Mouse (Mus musculus): Measurements from ENCODE around the gene Atg13.
"Not testable (repeated sequence)": the region's sequence is repeated elsewhere in the genome, so short reads cannot be mapped to it uniquely, and the experiment has no call there.

Gene Atg13

DNA sequence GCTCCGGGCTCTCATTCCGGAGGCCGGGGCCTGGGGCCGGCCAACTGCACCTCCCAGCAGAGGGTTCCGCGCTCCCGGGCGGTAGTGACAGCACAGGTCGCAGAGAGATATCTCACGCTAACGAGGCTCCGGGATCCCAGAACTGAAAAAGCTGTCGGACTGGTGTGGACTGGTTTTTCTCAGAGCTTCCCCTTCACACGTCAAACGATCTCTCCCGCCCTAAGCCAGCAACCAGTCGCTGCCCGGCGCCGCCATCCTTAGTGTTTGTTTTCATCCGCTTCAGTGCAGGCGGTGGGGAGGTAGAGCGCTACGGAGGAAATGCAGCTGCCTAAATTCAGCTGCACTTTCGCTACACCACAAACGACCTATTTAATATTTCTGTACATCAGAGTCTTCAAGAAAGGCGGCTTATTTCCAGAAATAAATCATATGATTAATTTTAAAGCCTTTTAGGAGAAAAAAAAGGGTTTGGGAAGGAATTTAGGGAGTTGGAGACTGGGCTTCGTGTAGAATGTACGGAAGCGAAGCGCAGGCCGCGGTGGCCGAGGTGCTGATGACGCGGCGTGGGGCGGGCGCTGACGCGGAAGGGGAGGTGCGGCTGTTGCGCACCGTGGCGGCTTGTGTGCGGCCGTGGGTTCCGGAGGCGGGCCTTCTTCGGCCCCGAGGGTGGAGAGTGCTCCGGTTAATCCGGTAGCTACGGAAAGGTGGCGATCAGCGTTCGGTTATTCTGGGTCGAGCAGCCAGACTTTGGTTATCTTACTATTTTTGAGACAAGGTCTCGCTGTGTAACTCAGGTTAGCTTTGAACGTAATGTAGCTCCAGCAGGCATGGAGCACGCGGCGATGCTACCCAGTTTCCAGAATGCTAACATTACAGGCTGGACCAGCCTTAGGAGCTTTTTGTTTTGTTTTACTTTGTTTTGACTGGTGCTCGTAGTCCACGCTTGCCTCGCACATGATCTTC, at the start of gene Atg13, which contains the start of gene Harbi1:
TSS of gene Atg13 (minus strand) at position 305 of the 963 bp plus-strand sequence.
TSS of gene Harbi1 (plus strand) at position 581 of the 963 bp plus-strand sequence.
- peak; percentile 94 for DNase-seq (ENCODE audit: low read depth, low spot score)

DNA sequence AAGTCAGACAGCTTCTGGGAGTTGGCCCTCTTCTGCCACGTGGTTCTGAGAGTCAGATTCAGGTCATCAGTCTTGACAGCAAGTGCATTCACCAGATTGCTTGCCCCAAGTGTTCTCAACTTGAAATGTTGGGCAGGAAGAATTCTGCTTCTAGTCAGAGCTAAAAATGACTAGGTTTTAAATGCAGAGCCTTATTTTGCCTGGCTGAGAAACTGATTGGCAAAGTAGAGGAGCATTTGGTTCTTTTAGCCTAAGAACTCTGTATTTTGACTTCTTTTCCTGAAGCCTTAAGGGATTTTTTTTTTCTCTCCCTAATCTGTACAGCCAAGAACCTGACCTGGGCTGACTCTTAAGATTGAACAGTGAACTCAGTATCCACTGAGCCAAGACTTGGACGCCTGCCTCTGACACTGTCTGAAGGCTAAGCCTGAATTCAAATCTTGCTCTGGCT, 39.5 kb upstream of the Atg13 start:
- no peak for DNase-seq (ENCODE audit: low read depth, low spot score)

DNA sequence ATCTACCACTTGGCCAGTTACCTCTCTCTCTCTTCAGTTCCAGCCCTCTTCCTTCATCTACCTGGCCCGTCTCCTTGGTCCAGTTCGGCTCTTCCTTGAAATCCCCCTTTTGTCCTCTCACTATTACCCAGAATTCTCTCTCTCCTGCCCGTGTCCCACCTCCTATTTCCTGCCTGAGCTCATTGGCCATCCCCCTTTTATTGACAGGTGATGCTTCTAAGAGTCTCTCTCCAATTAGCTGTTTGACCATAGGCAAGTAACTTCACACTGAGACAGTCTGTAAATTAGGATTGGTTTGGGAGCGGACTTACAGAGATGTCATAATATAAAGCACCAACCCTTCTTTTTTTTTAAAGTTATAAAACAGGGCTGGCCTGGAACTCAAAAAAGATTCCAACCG, 34.3 kb upstream of the Atg13 start:
- peak; percentile 59 for DNase-seq (ENCODE audit: low read depth, low spot score)

DNA sequence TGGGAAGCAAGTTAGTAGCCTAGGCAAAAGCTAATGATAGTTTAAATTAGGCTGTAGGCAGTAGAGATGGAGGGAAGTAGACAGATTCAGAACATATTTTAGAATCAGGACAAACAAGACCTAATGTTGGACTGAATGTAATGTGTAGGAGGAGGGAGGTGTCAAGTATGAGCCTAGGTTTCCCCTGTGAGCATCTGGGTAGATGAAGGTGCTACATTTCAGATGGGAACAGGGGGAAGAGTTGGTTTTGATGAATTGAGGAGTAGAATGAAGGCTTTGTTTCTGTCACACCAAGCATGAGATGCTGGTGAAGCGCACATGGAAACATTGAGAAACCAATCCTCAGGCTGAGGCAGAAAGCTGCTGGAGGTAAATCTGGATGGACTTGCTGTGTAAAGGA, 29.2 kb upstream of the Atg13 start:
- no peak for DNase-seq (ENCODE audit: low read depth, low spot score)

- DNase-seq (ENCODE audit: low read depth, low spot score), result no peak
These were observed 24.8 kb upstream of the Atg13 start for GRCm38 (mm10) chr2:91735221-91735620.

DNA sequence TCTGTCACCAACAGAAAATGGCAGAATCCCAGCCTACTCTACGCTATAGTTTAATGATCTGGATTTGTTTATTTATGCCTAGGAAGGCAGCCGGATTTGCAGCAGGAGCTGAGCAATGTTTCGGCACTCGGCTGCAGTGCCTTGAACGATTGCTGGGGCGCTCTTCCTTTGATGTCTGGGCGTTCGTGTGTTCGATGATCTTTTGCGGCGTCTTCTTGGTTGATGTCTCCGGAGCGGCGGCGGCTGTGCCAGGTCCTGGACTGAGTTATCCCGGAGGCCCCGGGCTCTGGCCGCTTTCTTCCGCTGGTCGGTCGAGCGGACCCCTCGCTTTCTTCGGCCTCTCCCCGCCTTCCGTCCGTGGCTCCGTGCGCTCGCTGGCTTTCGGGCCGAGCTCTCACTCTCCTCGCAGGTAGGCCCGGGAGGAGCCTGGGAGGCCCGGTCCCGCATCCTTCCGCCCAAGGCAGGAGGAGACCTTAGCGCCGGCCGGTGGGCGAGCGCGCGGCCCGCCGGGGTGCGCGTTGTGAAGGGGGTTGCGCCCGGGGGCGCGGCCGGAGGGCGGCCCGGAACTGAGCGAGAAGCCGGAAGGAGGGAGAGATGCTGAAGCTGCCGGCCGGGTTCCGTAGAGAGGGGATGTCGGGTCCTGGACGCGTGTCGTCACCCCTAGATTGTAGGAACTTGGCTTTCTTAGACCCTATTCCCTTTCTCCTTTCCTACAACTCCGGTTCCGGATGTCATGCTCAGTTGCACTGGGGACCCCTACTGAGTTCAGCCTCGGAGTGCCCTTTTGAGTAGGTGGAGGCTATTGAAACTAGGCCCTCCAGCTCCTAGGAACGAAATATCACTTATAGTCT, 19.8 kb upstream of the Atg13 start, which contains the start of gene Ambra1:
TSS of gene Ambra1 (plus strand) at position 164 of the 851 bp plus-strand sequence.
- DNase-seq (ENCODE audit: low read depth, low spot score), result peak; percentile 96

DNA sequence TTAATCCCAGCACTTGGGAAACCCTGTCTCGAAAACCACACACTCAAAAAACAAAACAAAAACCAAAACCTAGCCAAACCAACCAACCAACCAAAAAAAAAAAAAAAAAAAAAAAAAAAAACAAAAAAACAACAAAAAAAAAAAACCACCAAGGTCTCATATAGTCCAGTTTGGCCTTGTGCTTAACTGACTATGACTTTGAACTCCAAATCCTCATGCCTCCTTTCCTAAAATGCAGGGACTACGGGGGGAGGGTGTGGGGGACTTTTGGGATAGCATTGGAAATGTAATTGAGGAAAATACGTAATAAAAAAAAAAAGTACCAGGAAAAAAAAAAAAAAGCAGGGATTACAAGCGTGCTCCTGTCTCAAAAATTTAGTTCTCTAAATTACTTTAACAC, 19.2 kb upstream of the Atg13 start:
- no peak for DNase-seq (ENCODE audit: low read depth, low spot score)

GRCm38 (mm10) chr2:91727011-91727410, 16.6 kb upstream of the Atg13 start:
- no peak for DNase-seq (ENCODE audit: low read depth, low spot score)

DNA sequence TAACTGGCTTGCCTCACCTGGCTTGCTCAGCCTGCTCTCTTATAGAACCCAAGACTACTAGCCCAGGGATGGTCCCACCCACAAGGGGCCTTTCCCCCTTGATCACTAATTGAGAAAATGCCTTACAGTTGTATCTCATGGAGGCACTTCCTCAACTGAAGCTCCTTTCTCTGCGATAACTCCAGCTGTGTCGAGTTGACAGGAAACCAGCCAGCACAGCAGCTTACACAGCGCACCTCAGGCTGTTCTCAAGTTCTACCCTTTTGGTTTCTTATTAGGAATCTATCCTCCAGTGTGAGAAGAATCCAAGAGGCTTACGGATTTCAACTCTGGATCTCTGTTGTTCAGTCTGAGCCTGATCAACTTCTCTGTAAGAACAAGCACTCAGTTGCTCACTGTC, 15.1 kb upstream of the Atg13 start:
- not testable (repeated sequence) for DNase-seq (ENCODE audit: low read depth, low spot score)

DNA sequence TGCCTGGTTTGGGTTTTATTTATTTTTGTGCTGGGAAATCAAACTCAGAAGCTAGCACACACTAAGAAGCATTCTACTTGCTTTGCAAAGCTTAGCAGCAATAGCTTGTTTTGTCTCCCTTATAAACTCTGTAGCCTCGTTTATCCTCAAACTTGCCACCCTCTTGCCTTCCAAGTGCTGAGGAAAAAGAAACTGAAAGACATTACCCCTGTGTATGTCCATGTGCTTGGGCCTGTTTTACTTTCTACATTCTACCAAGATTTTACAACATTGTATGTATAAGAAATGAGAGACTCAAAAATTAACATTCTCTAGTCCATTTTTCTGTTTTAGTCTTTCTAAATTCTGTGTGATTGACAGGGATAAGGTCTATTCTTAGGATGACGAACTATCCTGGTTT, 14.3 kb upstream of the Atg13 start:
- no peak for DNase-seq (ENCODE audit: low read depth, low spot score)

DNA sequence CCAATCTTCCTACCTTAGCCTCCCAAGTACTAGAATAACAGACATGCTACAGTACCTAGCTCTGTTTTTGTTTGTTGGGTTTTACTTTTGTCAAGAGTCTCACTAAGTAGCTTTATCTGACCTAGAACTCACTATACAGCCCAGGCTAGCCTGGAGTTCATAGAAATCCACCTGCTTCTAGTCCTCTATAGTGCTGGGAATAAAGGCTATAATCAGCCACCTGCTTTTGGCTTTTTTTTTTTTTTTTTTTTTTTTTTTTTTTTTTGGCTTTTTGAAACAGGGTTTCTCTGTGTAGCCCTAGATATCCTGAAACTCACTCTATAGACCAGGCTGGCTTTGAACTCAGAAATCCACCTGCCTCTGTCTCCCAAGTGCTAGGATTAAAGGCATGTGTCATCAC, 13.6 kb upstream of the Atg13 start:
- no peak for DNase-seq (ENCODE audit: low read depth, low spot score)

GRCm38 (mm10) chr2:91723382-91723781, 13.0 kb upstream of the Atg13 start:
- DNase-seq (ENCODE audit: low read depth, low spot score), result no peak

- no peak for DNase-seq (ENCODE audit: low read depth, low spot score)
These were observed 7.9 kb upstream of the Atg13 start for GRCm38 (mm10) chr2:91718276-91718675.

DNA sequence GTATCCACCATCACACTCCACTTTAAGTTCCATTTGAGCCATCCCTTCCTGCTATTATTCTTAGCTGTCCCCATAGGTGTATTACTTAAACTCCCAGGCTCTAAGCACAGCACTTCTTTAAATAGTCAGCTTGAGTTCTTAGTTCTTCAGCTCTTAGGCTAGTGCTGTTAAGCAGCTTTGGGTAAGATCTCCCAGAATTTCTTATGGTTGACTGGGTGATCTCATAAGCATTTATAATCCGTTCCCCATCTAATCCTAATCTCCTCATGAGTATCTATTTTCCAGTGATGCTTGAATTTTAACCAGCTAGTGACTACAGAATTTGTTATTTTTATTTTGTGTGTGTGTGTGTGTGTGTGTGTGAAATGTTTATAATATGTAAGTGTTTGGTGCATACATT, 4.5 kb upstream of the Atg13 start:
- no peak for DNase-seq (ENCODE audit: low read depth, low spot score)

- DNase-seq (ENCODE audit: low read depth, low spot score), result peak; percentile 29
These were observed 1.0 kb upstream of the Atg13 start for GRCm38 (mm10) chr2:91711256-91711925.

DNA sequence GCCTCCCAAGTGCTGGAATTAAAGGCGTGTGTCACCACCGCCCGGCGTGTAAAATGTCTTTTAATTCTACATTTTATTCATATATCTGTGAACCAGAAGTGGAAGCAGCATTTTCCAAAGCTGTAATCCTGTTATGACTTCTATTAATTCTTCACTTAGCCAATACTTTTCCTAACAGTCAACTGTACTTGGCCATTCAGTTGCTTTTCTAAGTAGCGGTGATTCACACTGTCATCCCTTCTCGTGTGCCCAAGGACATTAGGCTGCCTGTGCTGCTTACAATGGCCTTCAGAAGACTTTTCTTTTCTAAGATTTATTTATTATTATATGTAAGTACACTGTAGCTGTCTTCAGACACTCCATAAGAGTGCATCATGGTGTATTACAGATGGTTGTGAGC, 2.0 kb downstream of the Atg13 start:
- no peak for DNase-seq (ENCODE audit: low read depth, low spot score)

DNA sequence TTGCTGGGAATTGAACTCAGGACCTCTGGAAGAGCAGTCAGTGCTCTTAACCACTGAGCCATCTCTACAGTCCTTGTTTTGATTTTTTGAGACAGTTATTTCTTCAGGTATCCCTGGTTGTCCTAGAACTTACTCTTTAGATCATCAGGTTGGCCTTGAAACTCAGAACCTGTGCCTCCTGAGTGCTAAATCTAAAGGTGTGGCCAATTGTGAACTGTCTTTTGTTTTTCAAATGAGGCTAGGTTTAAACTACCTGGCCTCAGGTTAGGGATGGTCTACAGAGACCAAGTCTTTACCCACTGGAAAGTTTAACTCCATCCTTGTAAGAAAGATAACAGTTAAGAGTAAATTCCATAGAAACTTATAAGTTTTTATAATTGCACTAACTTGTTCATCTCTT, 3.9 kb downstream of the Atg13 start:
- peak; percentile 56 for DNase-seq (ENCODE audit: low read depth, low spot score)

- DNase-seq (ENCODE audit: low read depth, low spot score), result peak; percentile 52
These were observed 4.6 kb downstream of the Atg13 start for GRCm38 (mm10) chr2:91705736-91706135.

- no peak for DNase-seq (ENCODE audit: low read depth, low spot score)
These were observed 9.0 kb downstream of the Atg13 start for GRCm38 (mm10) chr2:91701366-91701765.

GRCm38 (mm10) chr2:91699225-91699624, 11.2 kb downstream of the Atg13 start:
- no peak for DNase-seq (ENCODE audit: low read depth, low spot score)

GRCm38 (mm10) chr2:91696225-91696590, 14.2 kb downstream of the Atg13 start:
- no peak for DNase-seq (ENCODE audit: low read depth, low spot score)
